Mouse (Mus musculus) urinary bladder, postnatal 4 days (tissue): ENCODE data around the gene Gapdh.

Source experiments
- DNase-seq, 2 experiments: peaks; one replicate each; pipeline ENCODE4 v3.0.0; 2021 to 2022; ENCODE audit warnings: low spot score in 2 of 2

The Gapdh gene

GRCm38 (mm10) chr6:125149569-125149950 lies 16.7 kb downstream of the Gapdh start:
- DNase-seq: no peak

- DNase-seq: peak in 1 of 2 experiments; percentile 37
These were observed 17.2 kb downstream of the Gapdh start for GRCm38 (mm10) chr6:125148926-125149568.

GRCm38 (mm10) chr6:125148251-125148925 lies 17.9 kb downstream of the Gapdh start:
- DNase-seq: peak in 1 of 2 experiments; percentile 48

GRCm38 (mm10) chr6:125147329-125147728 lies 18.9 kb downstream of the Gapdh start:
- DNase-seq: no peak

GRCm38 (mm10) chr6:125146797-125147196 lies 19.5 kb downstream of the Gapdh start:
- no peak for DNase-seq

GRCm38 (mm10) chr6:125146148-125146547 lies 20.1 kb downstream of the Gapdh start:
- DNase-seq: no peak

- DNase-seq: no peak
These were observed 20.8 kb downstream of the Gapdh start for GRCm38 (mm10) chr6:125145479-125145951.

GRCm38 (mm10) chr6:125145001-125145400 lies 21.3 kb downstream of the Gapdh start, which contains the start of gene Iffo1:
Iffo1 (plus strand) TSS chr6:125145241.
- DNase-seq: peak; percentile 87 to 88

- no peak for DNase-seq
These were observed 22.4 kb downstream of the Gapdh start for GRCm38 (mm10) chr6:125143904-125144303.

- DNase-seq: no peak
These were observed 23.1 kb downstream of the Gapdh start for GRCm38 (mm10) chr6:125143128-125143527.

GRCm38 (mm10) chr6:125142436-125142835 lies 23.8 kb downstream of the Gapdh start:
- DNase-seq: no peak

GRCm38 (mm10) chr6:125139747-125140146 lies 26.5 kb downstream of the Gapdh start:
- DNase-seq: no peak

GRCm38 (mm10) chr6:125137002-125137671 lies 29.1 kb downstream of the Gapdh start:
- DNase-seq: no peak

GRCm38 (mm10) chr6:125132470-125132869 lies 33.8 kb downstream of the Gapdh start:
- DNase-seq: no peak

- peak; percentile 83 to 90 for DNase-seq
These were observed 34.7 kb downstream of the Gapdh start, which contains the start of gene Nop2 for GRCm38 (mm10) chr6:125131302-125132156. Nop2 (plus strand) TSS chr6:125131909.

GRCm38 (mm10) chr6:125129710-125130402 lies 36.4 kb downstream of the Gapdh start:
- DNase-seq: no peak

GRCm38 (mm10) chr6:125128724-125129123 lies 37.5 kb downstream of the Gapdh start:
- DNase-seq: no peak

GRCm38 (mm10) chr6:125119387-125119786 lies 46.9 kb downstream of the Gapdh start:
- no peak for DNase-seq

GRCm38 (mm10) chr6:125112553-125112952 lies 53.7 kb downstream of the Gapdh start:
- no peak for DNase-seq
